Mouse (Mus musculus) bone marrow macrophage, adult 2 months (primary cell): ENCODE data around the gene Gm10392.

ENCODE experiments used
- CTCF ChIP-seq: IDR thresholded peaks from 2 replicates; pipeline ENCODE4 v1.5.1; 2012; ENCODE audit warnings: low read depth, mild to moderate bottlenecking, low read length, moderate library complexity
- POLR2A ChIP-seq: IDR thresholded peaks from 2 replicates; pipeline ENCODE4 v1.6.1; 2012; ENCODE audit warnings: mild to moderate bottlenecking, low read depth, low read length, borderline replicate concordance

- TF ChIP-seq CTCF (no peak), POLR2A (no peak)
These were observed 24.2 kb downstream of the Gm10392 start for GRCm38 (mm10) chr11:77494782-77495181.
